Mouse (Mus musculus) neural tube, embryonic 14.5 days (tissue): Measurements from ENCODE around the gene Cdk5r1. TPM values are rescaled to one million over a fixed set of nuclear protein-coding genes. Genes with fewer than 3 reads are reported as not detected.

ENCODE experiments used
- ATAC-seq: fragments of 200-750 bp; cut with Nextera tagmentation; 2 replicates; pipeline ENCODE4 v1.8.0; 2017; ENCODE audit warnings: low read depth, mild to moderate bottlenecking, moderate TSS enrichment, moderate library complexity
- H3K27ac ChIP-seq: fragments of 300-500 bp; sonication (generic); 2 replicates; pipeline ENCODE4 v1.5.1; 2014; ENCODE audit warnings: low read depth, mild to moderate bottlenecking, control low read depth, low read length, moderate library complexity, mixed read lengths
- H3K27me3 ChIP-seq: fragments of 300-500 bp; sonication (generic); 2 replicates; pipeline ENCODE4 v1.6.1; 2014; ENCODE audit warnings: low read length; ENCODE audit not compliant: control insufficient read depth, insufficient read depth
- H3K36me3 ChIP-seq: fragments of 300-500 bp; sonication (generic); 2 replicates; pipeline ENCODE4 v1.6.1; 2014; ENCODE audit warnings: low read length, mixed read lengths; ENCODE audit not compliant: control insufficient read depth, insufficient read depth
- H3K4me1 ChIP-seq: fragments of 300-500 bp; sonication (generic); 2 replicates; pipeline ENCODE4 v1.6.1; 2014; ENCODE audit warnings: low read length; ENCODE audit not compliant: control insufficient read depth, insufficient read depth
- H3K4me2 ChIP-seq: fragments of 300-500 bp; sonication (generic); 2 replicates; pipeline ENCODE4 v1.6.1; 2014; ENCODE audit warnings: mild to moderate bottlenecking, low read depth, low read length, control low read depth
- H3K4me3 ChIP-seq: fragments of 300-500 bp; sonication (generic); 2 replicates; pipeline ENCODE4 v1.5.1; 2014; ENCODE audit warnings: low read depth, low read length, control low read depth, mixed read lengths
- H3K9ac ChIP-seq: fragments of 300-500 bp; sonication (generic); replicated peaks from 2 replicates; pipeline ENCODE4 v1.6.1; 2014; ENCODE audit warnings: low read depth, mild to moderate bottlenecking, control low read depth, low read length, mixed read lengths
- H3K9me3 ChIP-seq: fragments of 300-500 bp; sonication (generic); 2 replicates; pipeline ENCODE4 v1.6.1; 2016; ENCODE audit warnings: low read length; ENCODE audit not compliant: control insufficient read depth
- WGBS: fragments of 180-500 bp; shearing (Covaris S2); extraction: QIAGEN DNeasy Blood & Tissue Kit; methylation state at CpG from one replicate; pipeline ENCODE4 v1.1.7; 2014; 5-methylcytosine and 5-hydroxymethylcytosine counted together
- polyA plus RNA-seq: library from polyadenylated mRNA; unstranded; fragments of >200 nt; fragmentation: Nextera tagmentation; extraction: Ambion mirVana; gene quantifications from 2 replicates; pipeline ENCODE4 v1.2.1, GENCODE M21; 2014

The Cdk5r1 gene
- polyA plus RNA-seq, 1 experiment from 2014 or later: 84.0 TPM

GRCm38 (mm10) chr11:80479425-80479824 lies 2.6 kb downstream of the Cdk5r1 start:
- 44% methylated on average over 5 of the region's 5 CpGs for WGBS
- peaks cover 28% of the 10 kb centered on the region for H3K4me1 ChIP-seq
- no peak for ATAC-seq

GRCm38 (mm10) chr11:80479906-80480866 lies 3.4 kb downstream of the Cdk5r1 start:
- H3K4me1 ChIP-seq: peaks cover 30% of the 10 kb centered on the region
- H3K4me2 ChIP-seq: peak overlapping the region; percentile 96
- H3K27me3 ChIP-seq: 0 out of 2 replicates have a peak, but pooled peaks cover 4% of the 10 kb centered on the region
- H3K27ac ChIP-seq: peak overlapping the region; percentile 97; the same call in 1 of the 2 replicates
- H3K4me3 ChIP-seq: peak overlapping the region; percentile 95
- no peak for ATAC-seq
- no peaks in the 10 kb centered on the region; the same call in 1 of the 2 replicates for H3K36me3 ChIP-seq
- H3K9me3 ChIP-seq: no peaks in the 10 kb centered on the region
- H3K9ac ChIP-seq: peak overlapping the region; percentile 98
- 48% methylated on average over 31 of the region's 31 CpGs for WGBS

More at GRCm38 (mm10) chr11:80479425-80479824, 2.6 kb downstream of the Cdk5r1 start:
- Histone ChIP-seq H3K27me3 (0 out of 2 replicates have a peak, but pooled peaks cover 4% of the 10 kb centered on the region), H3K4me3 (peak overlapping the region; percentile 95), H3K9me3 (no peaks in the 10 kb centered on the region), H3K27ac (peak overlapping the region; percentile 97), H3K36me3 (no peaks in the 10 kb centered on the region; the same call in 1 of the 2 replicates), H3K9ac (peak overlapping the region; percentile 98), H3K4me2 (peak overlapping the region; percentile 96)

GRCm38 (mm10) chr11:80481409-80482050 lies 4.7 kb downstream of the Cdk5r1 start:
- no peak for ATAC-seq
- no peak overlapping the region for H3K27ac ChIP-seq
- H3K9me3 ChIP-seq: no peaks in the 10 kb centered on the region
- peak overlapping the region; percentile 61 for H3K9ac ChIP-seq
- peak overlapping the region; percentile 96 for H3K4me2 ChIP-seq
- H3K4me1 ChIP-seq: peaks cover 38% of the 10 kb centered on the region
- no peaks in the 10 kb centered on the region; the same call in 1 of the 2 replicates for H3K36me3 ChIP-seq
- H3K4me3 ChIP-seq: peak overlapping the region; percentile 95
- H3K27me3 ChIP-seq: 0 out of 2 replicates have a peak, but pooled peaks cover 4% of the 10 kb centered on the region
- 64% methylated on average over 13 of the region's 13 CpGs for WGBS

- H3K4me2 ChIP-seq: peak overlapping the region; percentile 20; the same call in 1 of the 2 replicates
- H3K9me3 ChIP-seq: no peaks in the 10 kb centered on the region
- ATAC-seq: no peak
- H3K4me3 ChIP-seq: no peak overlapping the region; the same call in 1 of the 2 replicates
- 0 out of 2 replicates have a peak overlapping the region, but pooled peaks have one; percentile 32 for H3K9ac ChIP-seq
- H3K36me3 ChIP-seq: no peaks in the 10 kb centered on the region; the same call in 1 of the 2 replicates
- WGBS: 83% methylated on average over 10 of the region's 10 CpGs
- H3K4me1 ChIP-seq: peaks cover 38% of the 10 kb centered on the region
- H3K27me3 ChIP-seq: 0 out of 2 replicates have a peak, but pooled peaks cover 4% of the 10 kb centered on the region
- peak overlapping the region; percentile 28; the same call in 1 of the 2 replicates for H3K27ac ChIP-seq
These were observed 5.5 kb downstream of the Cdk5r1 start for GRCm38 (mm10) chr11:80482347-80482746.

- no peaks in the 10 kb centered on the region for H3K9me3 ChIP-seq
- 78% methylated on average over 7 of the region's 7 CpGs for WGBS
- H3K4me3 ChIP-seq: no peak overlapping the region
- ATAC-seq: no peak
- H3K9ac ChIP-seq: 0 out of 2 replicates have a peak overlapping the region, but pooled peaks have one; percentile 32
- peaks cover 38% of the 10 kb centered on the region for H3K4me1 ChIP-seq
- peak overlapping the region; percentile 28; the same call in 1 of the 2 replicates for H3K27ac ChIP-seq
- no peaks in the 10 kb centered on the region; the same call in 1 of the 2 replicates for H3K36me3 ChIP-seq
- 0 out of 2 replicates have a peak, but pooled peaks cover 4% of the 10 kb centered on the region for H3K27me3 ChIP-seq
- peak overlapping the region; percentile 20; the same call in 1 of the 2 replicates for H3K4me2 ChIP-seq
These were observed 6.1 kb downstream of the Cdk5r1 start for GRCm38 (mm10) chr11:80482921-80483320.

GRCm38 (mm10) chr11:80483536-80484067 lies 6.8 kb downstream of the Cdk5r1 start:
- no peak overlapping the region for H3K4me3 ChIP-seq
- no peaks in the 10 kb centered on the region for H3K27me3 ChIP-seq
- H3K4me2 ChIP-seq: peak overlapping the region; percentile 31; the same call in 1 of the 2 replicates
- no peak overlapping the region; the same call in 1 of the 2 replicates for H3K9ac ChIP-seq
- H3K9me3 ChIP-seq: no peaks in the 10 kb centered on the region
- ATAC-seq: no peak
- peak overlapping the region; percentile 53; the same call in 1 of the 2 replicates for H3K27ac ChIP-seq
- peaks cover 40% of the 10 kb centered on the region for H3K4me1 ChIP-seq
- 79% methylated on average over 6 of the region's 6 CpGs for WGBS
- H3K36me3 ChIP-seq: no peaks in the 10 kb centered on the region; the same call in 1 of the 2 replicates

- ATAC-seq: peak; percentile 72
- H3K9ac ChIP-seq: 0 out of 2 replicates have a peak overlapping the region, but pooled peaks have one; percentile 18
- H3K36me3 ChIP-seq: no peaks in the 10 kb centered on the region
- peaks cover 46% of the 10 kb centered on the region for H3K4me1 ChIP-seq
- no peaks in the 10 kb centered on the region for H3K9me3 ChIP-seq
- no peaks in the 10 kb centered on the region for H3K27me3 ChIP-seq
- WGBS: 16% methylated on average over 12 of the region's 12 CpGs
- H3K27ac ChIP-seq: peak overlapping the region; percentile 53; the same call in 1 of the 2 replicates
- H3K4me3 ChIP-seq: no peak overlapping the region
- H3K4me2 ChIP-seq: peak overlapping the region; percentile 31; the same call in 1 of the 2 replicates
These were observed 7.5 kb downstream of the Cdk5r1 start for GRCm38 (mm10) chr11:80484191-80484791.

- ATAC-seq: no peak
- Histone ChIP-seq H3K27ac (no peak overlapping the region), H3K9ac (no peak overlapping the region), H3K9me3 (no peaks in the 10 kb centered on the region), H3K4me3 (no peak overlapping the region), H3K4me2 (no peak overlapping the region), H3K27me3 (no peaks in the 10 kb centered on the region), H3K4me1 (peaks cover 55% of the 10 kb centered on the region), H3K36me3 (no peaks in the 10 kb centered on the region)
- 73% methylated on average over 9 of the region's 9 CpGs for WGBS
These were observed 8.3 kb downstream of the Cdk5r1 start for GRCm38 (mm10) chr11:80485120-80485551.
